Mouse (Mus musculus): Measurements from ENCODE around the gene Gm38655.

DNA sequence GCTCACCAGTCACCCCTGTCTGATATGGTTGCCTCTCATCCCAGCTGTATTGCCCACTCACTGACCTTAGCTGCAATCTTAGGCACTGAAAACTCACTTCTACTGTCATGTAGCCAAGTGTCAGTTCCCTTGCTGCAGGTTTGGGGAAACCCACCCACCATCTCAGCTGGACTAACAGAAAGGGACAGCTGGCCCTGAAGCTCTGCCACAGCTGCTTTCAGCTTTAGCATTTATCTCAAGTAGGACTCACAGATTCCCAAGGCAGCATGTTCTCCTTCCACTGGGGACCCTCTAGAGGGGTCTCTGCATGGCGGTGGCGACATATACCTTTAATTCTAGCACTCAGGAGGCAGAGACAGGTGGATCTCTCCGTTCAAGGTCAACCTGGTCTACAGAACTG lies 10.5 kb downstream of the Gm38655 start:
- TF ChIP-seq CTCF (conservative IDR thresholded peaks at IDR 0.05 in 1 of 2, IDR thresholded peaks at IDR 0.05 in 1 of 2; ENCODE audit: low read depth in 2 of 2, low read length in 2 of 2) (no peak), E2F4 (IDR thresholded peaks at IDR 0.05; ENCODE audit: insufficient replicate concordance, low read depth, low read length) (no peak), CHD1 (IDR thresholded peaks at IDR 0.05; ENCODE audit: low read depth, low read length) (no peak), POLR2A (IDR thresholded peaks at IDR 0.05; ENCODE audit: low read depth, low read length) (no peak)

Measured in CH12.LX (cell line).